In the genomic region with DNA sequence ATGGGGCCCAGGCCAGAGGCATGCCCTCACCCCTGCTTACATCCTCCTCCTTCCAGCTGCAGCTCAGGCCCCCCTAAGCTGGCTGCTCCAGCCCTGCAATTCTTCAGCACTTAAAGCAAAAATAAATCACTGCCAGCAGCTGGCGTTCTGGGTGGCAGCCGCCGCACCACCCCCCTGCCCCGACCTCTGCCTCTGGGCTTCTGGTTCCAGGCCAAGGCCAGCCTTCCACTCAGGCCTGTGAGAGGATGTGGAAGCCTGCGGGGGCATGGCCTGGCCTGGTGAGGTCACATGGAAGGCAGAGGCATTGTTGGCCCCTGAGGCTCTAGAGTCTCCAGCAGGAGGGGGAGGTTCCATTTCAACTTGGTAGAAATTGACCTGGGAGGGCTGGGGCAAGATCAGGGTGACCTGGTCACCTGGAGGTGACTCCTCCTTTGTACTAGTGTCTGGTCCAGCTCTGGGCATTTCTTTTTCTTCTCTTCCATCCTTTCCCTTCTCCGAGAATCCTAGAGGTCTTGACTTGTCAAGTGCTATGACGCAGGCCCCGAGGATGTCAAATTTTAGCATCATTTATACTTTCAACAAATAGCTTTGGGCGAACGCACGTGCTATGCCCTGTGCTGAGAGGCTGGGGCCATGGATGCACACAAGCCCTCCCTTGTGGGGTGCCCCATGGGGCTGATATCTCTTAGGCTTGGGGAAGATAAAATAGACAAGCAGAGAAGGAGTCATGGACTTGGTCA, we compare ENCODE assay signal across 10 mouse cellular contexts. TPM values are rescaled to one million over a fixed set of nuclear protein-coding genes. Genes with fewer than 3 reads are reported as not detected.
A peak's percentile ranks its signal among the peaks of the same experiment; 100 is the strongest.
DNase-seq lines count a peak whose midpoint lies in the region; ATAC-seq and TF ChIP-seq lines count a peak whose summit lies in the region.
"Had no signal": no experiment of that assay in that cellular context is flagged by ENCODE, and none has a peak within 500 bp of the region (broad histone marks: within the 10 kb centered on the region; RNA-seq: fewer than 3 reads in every experiment).

No protein-coding gene starts in this region.

- DNase-seq in forebrain, embryonic 10.5 days (ENCODE audit: extremely low spot score, low spot score) = no peak
- no peak for DNase-seq in forebrain, embryonic 14.5 days (ENCODE audit: low spot score)
- DNase-seq in brain, adult 2 months (ENCODE audit: low read depth, low spot score) = peak; percentile 57
- no peak for DNase-seq in right cerebral cortex, postnatal 10 days (ENCODE audit: low spot score in 2 of 2)
- DNase-seq in thymus, adult 2 months = no peak

- no peaks in the 10 kb centered on the region for H3K36me3 ChIP-seq in forebrain, embryonic 10.5 days (replicated peaks)
- no peaks in the 10 kb centered on the region for H3K36me3 ChIP-seq in forebrain, embryonic 14.5 days (ENCODE audit: control insufficient read depth, insufficient read depth, low read length)
- no peaks in the 10 kb centered on the region for H3K36me3 ChIP-seq in heart, embryonic 16.5 days (ENCODE audit: control insufficient read depth, insufficient read depth)
- H3K36me3 ChIP-seq in limb, embryonic 13.5 days = no peaks in the 10 kb centered on the region
- no peaks in the 10 kb centered on the region for H3K36me3 ChIP-seq in thymus, adult 2 months (ENCODE audit: control insufficient read depth, insufficient read depth, low read length)
- H3K36me3 ChIP-seq in intestine, embryonic 15.5 days = no peaks in the 10 kb centered on the region
- H3K36me3 ChIP-seq: limb, embryonic 15.5 days had no signal

- H3K9ac ChIP-seq in forebrain, embryonic 14.5 days (ENCODE audit: low read length) = no peak overlapping the region
- no peak overlapping the region for H3K9ac ChIP-seq in heart, embryonic 16.5 days (ENCODE audit: low read length)
- 0 out of 2 replicates have a peak overlapping the region, but pooled peaks have one; percentile 31 for H3K9ac ChIP-seq in limb, embryonic 13.5 days
- H3K9ac ChIP-seq in intestine, embryonic 15.5 days = no peak overlapping the region
- H3K9ac ChIP-seq: limb, embryonic 15.5 days had no signal

- H3K4me1 ChIP-seq in forebrain, embryonic 10.5 days = peaks cover 29% of the 10 kb centered on the region
- H3K4me1 ChIP-seq in forebrain, embryonic 14.5 days (ENCODE audit: control insufficient read depth, insufficient read depth, low read length) = no peaks in the 10 kb centered on the region
- peaks cover 37% of the 10 kb centered on the region for H3K4me1 ChIP-seq in heart, embryonic 16.5 days (ENCODE audit: control insufficient read depth, insufficient read depth, low read length)
- H3K4me1 ChIP-seq in limb, embryonic 13.5 days = peaks cover 13% of the 10 kb centered on the region
- H3K4me1 ChIP-seq in thymus, adult 2 months (replicated peaks; ENCODE audit: control insufficient read depth, insufficient read depth, low read length) = peaks cover 4% of the 10 kb centered on the region
- H3K4me1 ChIP-seq in intestine, embryonic 15.5 days (replicated peaks) = peaks cover 8% of the 10 kb centered on the region; the same call in 1 of the 2 replicates

- no peak for ATAC-seq in forebrain, embryonic 14.5 days
- peak; percentile 34; the same call in 1 of the 2 replicates for ATAC-seq in heart, embryonic 16.5 days (replicated peaks; ENCODE audit: extremely low read depth, insufficient read depth, low FRiP score)
- no peak for ATAC-seq in limb, embryonic 13.5 days (ENCODE audit: low FRiP score, low read depth)
- no peak for ATAC-seq in intestine, embryonic 15.5 days
- ATAC-seq: activated CD4-positive, CD25-positive, alpha-beta regulatory T cell, adult 4 months had no signal

- no peak for TF ChIP-seq CTCF in thymus, adult 2 months (IDR thresholded peaks at IDR 0.05; ENCODE audit: borderline replicate concordance, control insufficient read depth, extremely low read depth, insufficient read depth, low read length, poor library complexity)

- no peak for TF ChIP-seq POLR2A in thymus, adult 2 months (IDR thresholded peaks at IDR 0.05; ENCODE audit: control insufficient read depth, extremely low read depth, insufficient read depth, low read length, poor library complexity)

- no peaks in the 10 kb centered on the region for H3K9me3 ChIP-seq in forebrain, embryonic 10.5 days
- H3K9me3 ChIP-seq in forebrain, embryonic 14.5 days (replicated peaks; ENCODE audit: control insufficient read depth, low read length) = no peaks in the 10 kb centered on the region
- no peaks in the 10 kb centered on the region for H3K9me3 ChIP-seq in heart, embryonic 16.5 days (replicated peaks; ENCODE audit: control insufficient read depth, low read length)
- H3K9me3 ChIP-seq in limb, embryonic 13.5 days = no peaks in the 10 kb centered on the region
- H3K9me3 ChIP-seq in intestine, embryonic 15.5 days = no peaks in the 10 kb centered on the region
- H3K9me3 ChIP-seq: limb, embryonic 15.5 days had no signal

- WGBS in forebrain, embryonic 10.5 days = 70% methylated on average over 11 of the region's 11 CpGs
- 86% methylated on average over 11 of the region's 11 CpGs for WGBS in forebrain, embryonic 14.5 days
- 48% methylated on average over 11 of the region's 11 CpGs for WGBS in heart, embryonic 16.5 days
- 46% methylated on average over 11 of the region's 11 CpGs for WGBS in limb, embryonic 13.5 days
- WGBS in thymus, adult 2 months = 78% methylated on average over 11 of the region's 11 CpGs
- 55% methylated on average over 11 of the region's 11 CpGs for WGBS in intestine, embryonic 15.5 days

- no peak overlapping the region for H3K4me3 ChIP-seq in forebrain, embryonic 10.5 days
- H3K4me3 ChIP-seq in forebrain, embryonic 14.5 days (ENCODE audit: low read depth, low read length) = no peak overlapping the region
- H3K4me3 ChIP-seq in heart, embryonic 16.5 days (ENCODE audit: low read length) = no peak overlapping the region
- no peak overlapping the region for H3K4me3 ChIP-seq in limb, embryonic 13.5 days
- no peak overlapping the region for H3K4me3 ChIP-seq in thymus, adult 2 months (ENCODE audit: control insufficient read depth, insufficient read depth, low read length)
- no peak overlapping the region for H3K4me3 ChIP-seq in intestine, embryonic 15.5 days (replicated peaks)
- H3K4me3 ChIP-seq: limb, embryonic 15.5 days had no signal

- peaks cover 42% of the 10 kb centered on the region for H3K27me3 ChIP-seq in forebrain, embryonic 10.5 days (ENCODE audit: poor library complexity, severe bottlenecking)
- peaks cover 15% of the 10 kb centered on the region for H3K27me3 ChIP-seq in forebrain, embryonic 14.5 days (replicated peaks; ENCODE audit: control insufficient read depth, insufficient read depth, low read length)
- peaks cover 12% of the 10 kb centered on the region for H3K27me3 ChIP-seq in heart, embryonic 16.5 days (ENCODE audit: control insufficient read depth, insufficient read depth, low read length)
- peaks cover 38% of the 10 kb centered on the region for H3K27me3 ChIP-seq in limb, embryonic 13.5 days
- no peaks in the 10 kb centered on the region; the same call in 1 of the 2 replicates for H3K27me3 ChIP-seq in thymus, adult 2 months (ENCODE audit: control insufficient read depth, insufficient read depth, low read length)
- H3K27me3 ChIP-seq in intestine, embryonic 15.5 days (replicated peaks) = peaks cover 24% of the 10 kb centered on the region

- H3K4me2 ChIP-seq in forebrain, embryonic 14.5 days (ENCODE audit: low read length) = no peak overlapping the region
- no peak overlapping the region for H3K4me2 ChIP-seq in heart, embryonic 16.5 days (ENCODE audit: low read depth, low read length)
- H3K4me2 ChIP-seq in limb, embryonic 13.5 days (replicated peaks) = no peak overlapping the region
- no peak overlapping the region for H3K4me2 ChIP-seq in intestine, embryonic 15.5 days (replicated peaks)
- H3K4me2 ChIP-seq: limb, embryonic 15.5 days had no signal

- H3K27ac ChIP-seq in forebrain, embryonic 10.5 days = peak overlapping the region; percentile 6; the same call in 1 of the 2 replicates
- no peak overlapping the region for H3K27ac ChIP-seq in forebrain, embryonic 14.5 days (ENCODE audit: low read depth, low read length)
- H3K27ac ChIP-seq in heart, embryonic 16.5 days (ENCODE audit: low read length) = peak overlapping the region; percentile 73
- no peak overlapping the region for H3K27ac ChIP-seq in limb, embryonic 13.5 days
- no peak overlapping the region for H3K27ac ChIP-seq in thymus, adult 2 months (ENCODE audit: control insufficient read depth, insufficient read depth, low read length)
- no peak overlapping the region for H3K27ac ChIP-seq in intestine, embryonic 15.5 days
- H3K27ac ChIP-seq: limb, embryonic 15.5 days had no signal

RNA-seq across cellular contexts. Expression of a gene that starts 6.0 kb away (rescaled TPM):
- polyA plus RNA-seq in forebrain, embryonic 10.5 days (2016; fragmentation: Nextera tagmentation; extraction: Ambion mirVana) = 0.20 and 0.43 TPM in 2 replicates
- polyA plus RNA-seq in forebrain, embryonic 14.5 days (2014; fragmentation: Nextera tagmentation; extraction: Ambion mirVana) = 1.0 and 1.4 TPM in 2 replicates
- 5.7 and 5.9 TPM in 2 replicates for polyA plus RNA-seq in heart, embryonic 16.5 days (2015; fragmentation: Nextera tagmentation; extraction: Ambion mirVana)
- 0.14 and 0.15 TPM in 2 replicates for polyA plus RNA-seq in limb, embryonic 13.5 days (2015; fragmentation: Nextera tagmentation; extraction: Ambion mirVana)
- polyA plus RNA-seq in thymus, adult 2 months (2012; rRNA removed) = 0.51 and 1.8 TPM in 2 replicates
- 1.6 and 1.9 TPM in 2 replicates for polyA plus RNA-seq in intestine, embryonic 15.5 days (2015; fragmentation: Nextera tagmentation; extraction: Ambion mirVana)
- polyA plus RNA-seq: activated CD4-positive, CD25-positive, alpha-beta regulatory T cell, adult 4 months had no signal

Comparison
In these comparisons a context has a peak if more than half of its experiments do, and no peak if none do; other contexts are left out.
1. H3K27ac ChIP-seq: peak in forebrain, embryonic 10.5 days (single experiment) and heart, embryonic 16.5 days (single experiment); none in forebrain, embryonic 14.5 days (single experiment), limb, embryonic 13.5 days (single experiment), thymus, adult 2 months (single experiment) and intestine, embryonic 15.5 days (single experiment).